Mouse (Mus musculus) embryonic facial prominence, embryonic 15.5 days (tissue): Measurements from ENCODE around the gene Cyp27b1. TPM values are rescaled to one million over a fixed set of nuclear protein-coding genes. Genes with fewer than 3 reads are reported as not detected.

Experiments used
- ATAC-seq: fragments of 200-750 bp; cut with Nextera tagmentation; 2 replicates; pipeline ENCODE4 v1.8.0; 2017; ENCODE audit warnings: low read depth, moderate TSS enrichment; ENCODE audit not compliant: insufficient number of reproducible peaks, low FRiP score, low TSS enrichment
- H3K27ac ChIP-seq: fragments of 300-500 bp; sonication (generic); replicated peaks from 2 replicates; pipeline ENCODE4 v1.5.1; 2015; ENCODE audit warnings: mild to moderate bottlenecking, inconsistent platforms
- H3K27me3 ChIP-seq: fragments of 300-500 bp; sonication (generic); 2 replicates; pipeline ENCODE4 v1.6.1; 2015; ENCODE audit warnings: inconsistent platforms
- H3K36me3 ChIP-seq: fragments of 300-500 bp; sonication (generic); 2 replicates; pipeline ENCODE4 v1.6.1; 2015; ENCODE audit warnings: mild to moderate bottlenecking, inconsistent platforms
- H3K4me1 ChIP-seq: fragments of 300-500 bp; sonication (generic); 2 replicates; pipeline ENCODE4 v1.6.1; 2015; ENCODE audit warnings: inconsistent platforms
- H3K4me2 ChIP-seq: fragments of 300-500 bp; sonication (generic); replicated peaks from 2 replicates; pipeline ENCODE4 v1.6.1; 2015; ENCODE audit warnings: mild to moderate bottlenecking, inconsistent platforms
- H3K4me3 ChIP-seq: fragments of 300-500 bp; sonication (generic); replicated peaks from 2 replicates; pipeline ENCODE4 v1.5.1; 2015; ENCODE audit warnings: mild to moderate bottlenecking, inconsistent platforms
- H3K9ac ChIP-seq: fragments of 300-500 bp; sonication (generic); 2 replicates; pipeline ENCODE4 v1.6.1; 2015; ENCODE audit warnings: inconsistent platforms
- H3K9me3 ChIP-seq: fragments of 300-500 bp; sonication (generic); replicated peaks from 2 replicates; pipeline ENCODE4 v1.6.1; 2016; ENCODE audit warnings: inconsistent platforms
- WGBS: fragments of 180-500 bp; shearing (Covaris S2); methylation state at CpG from one replicate; pipeline ENCODE4 v1.1.7; 2015; 5-methylcytosine and 5-hydroxymethylcytosine counted together
- polyA plus RNA-seq: library from polyadenylated mRNA; unstranded; fragments of >200 nt; fragmentation: Nextera tagmentation; extraction: Ambion mirVana; gene quantifications from 2 replicates; pipeline ENCODE4 v1.2.1, GENCODE M21; 2015

The Cyp27b1 gene
- polyA plus RNA-seq, 1 experiment from 2014 or later, result 0.13 TPM

DNA sequence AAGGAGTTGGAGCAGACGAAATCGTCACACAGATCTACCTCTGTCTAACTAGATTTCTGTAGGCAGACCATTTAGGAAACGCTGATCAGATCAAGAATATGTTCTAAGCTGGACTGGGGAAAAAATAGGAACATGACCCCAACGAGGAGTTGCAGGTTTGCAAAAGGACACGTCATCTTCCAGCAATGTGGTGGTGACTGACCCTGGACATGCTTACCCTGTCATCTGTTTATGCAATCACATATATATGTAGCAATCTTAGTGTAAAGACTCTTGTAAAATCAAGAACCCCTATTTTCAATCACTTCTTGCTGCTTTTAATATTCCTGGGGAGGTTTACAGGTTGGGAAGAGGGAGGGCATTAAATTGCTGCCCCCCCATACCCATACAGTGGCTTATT is 14.5 kb downstream of the Cyp27b1 start:
- H3K9ac ChIP-seq, result no peak overlapping the region
- H3K4me3 ChIP-seq, result no peak overlapping the region
- H3K4me1 ChIP-seq, result peaks cover 33% of the 10 kb centered on the region
- no peak overlapping the region for H3K4me2 ChIP-seq
- no peaks in the 10 kb centered on the region for H3K27me3 ChIP-seq
- H3K27ac ChIP-seq, result peak overlapping the region; percentile 71; the same call in 1 of the 2 replicates
- ATAC-seq, result no peak
- WGBS, result 70% methylated on average over 5 of the region's 5 CpGs
- H3K36me3 ChIP-seq, result peaks cover 30% of the 10 kb centered on the region
- H3K9me3 ChIP-seq, result no peaks in the 10 kb centered on the region

DNA sequence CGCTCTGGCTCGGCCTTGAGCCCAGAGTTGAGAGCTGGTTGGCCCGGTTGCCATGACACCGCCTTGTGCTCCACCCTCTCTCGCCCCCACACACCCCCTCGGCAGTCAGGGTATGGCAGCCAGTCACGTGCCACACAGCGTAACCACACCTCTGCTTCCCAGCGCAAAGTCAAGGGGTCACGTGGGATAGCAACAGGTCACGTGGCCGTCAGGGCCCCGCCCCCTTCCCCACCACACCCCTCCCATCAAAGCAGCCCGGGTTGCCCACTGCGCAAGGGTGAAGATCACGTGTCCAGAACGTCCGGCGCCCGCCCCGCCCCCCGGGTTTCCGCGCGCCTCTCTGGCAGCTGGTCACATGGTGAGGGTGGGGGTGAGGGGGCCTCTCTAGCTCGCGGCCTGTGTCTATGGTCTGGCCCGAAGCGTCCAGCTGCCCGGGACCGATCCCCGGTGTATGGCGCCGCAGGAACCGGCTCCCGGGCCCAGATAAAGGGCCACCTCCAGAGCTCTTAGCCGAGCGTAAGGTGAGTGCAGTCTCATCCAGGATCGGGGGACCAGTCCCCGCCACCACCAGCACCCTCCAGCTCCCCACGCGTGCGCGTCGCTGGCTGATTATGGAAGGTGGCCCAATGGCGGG is 15.3 kb downstream of the Cyp27b1 start, which contains the start of gene Cdk4:
Gene Cdk4 (plus strand): TSS at position 296 of the 634 bp plus-strand sequence.
- H3K36me3 ChIP-seq, result peaks cover 37% of the 10 kb centered on the region
- H3K9ac ChIP-seq, result peak within 1 kb of the TSS; percentile 95
- peak within 1 kb of the TSS; percentile 84 for H3K4me3 ChIP-seq
- peak within 1 kb of the TSS; percentile 90 for H3K27ac ChIP-seq
- ATAC-seq, result peak; percentile 92
- H3K27me3 ChIP-seq, result no peaks in the 10 kb centered on the region
- H3K4me1 ChIP-seq, result peaks cover 31% of the 10 kb centered on the region
- WGBS, result under 1% methylated on average over 46 of the region's 46 CpGs
- H3K9me3 ChIP-seq, result no peaks in the 10 kb centered on the region
- H3K4me2 ChIP-seq, result peak within 1 kb of the TSS; percentile 66

DNA sequence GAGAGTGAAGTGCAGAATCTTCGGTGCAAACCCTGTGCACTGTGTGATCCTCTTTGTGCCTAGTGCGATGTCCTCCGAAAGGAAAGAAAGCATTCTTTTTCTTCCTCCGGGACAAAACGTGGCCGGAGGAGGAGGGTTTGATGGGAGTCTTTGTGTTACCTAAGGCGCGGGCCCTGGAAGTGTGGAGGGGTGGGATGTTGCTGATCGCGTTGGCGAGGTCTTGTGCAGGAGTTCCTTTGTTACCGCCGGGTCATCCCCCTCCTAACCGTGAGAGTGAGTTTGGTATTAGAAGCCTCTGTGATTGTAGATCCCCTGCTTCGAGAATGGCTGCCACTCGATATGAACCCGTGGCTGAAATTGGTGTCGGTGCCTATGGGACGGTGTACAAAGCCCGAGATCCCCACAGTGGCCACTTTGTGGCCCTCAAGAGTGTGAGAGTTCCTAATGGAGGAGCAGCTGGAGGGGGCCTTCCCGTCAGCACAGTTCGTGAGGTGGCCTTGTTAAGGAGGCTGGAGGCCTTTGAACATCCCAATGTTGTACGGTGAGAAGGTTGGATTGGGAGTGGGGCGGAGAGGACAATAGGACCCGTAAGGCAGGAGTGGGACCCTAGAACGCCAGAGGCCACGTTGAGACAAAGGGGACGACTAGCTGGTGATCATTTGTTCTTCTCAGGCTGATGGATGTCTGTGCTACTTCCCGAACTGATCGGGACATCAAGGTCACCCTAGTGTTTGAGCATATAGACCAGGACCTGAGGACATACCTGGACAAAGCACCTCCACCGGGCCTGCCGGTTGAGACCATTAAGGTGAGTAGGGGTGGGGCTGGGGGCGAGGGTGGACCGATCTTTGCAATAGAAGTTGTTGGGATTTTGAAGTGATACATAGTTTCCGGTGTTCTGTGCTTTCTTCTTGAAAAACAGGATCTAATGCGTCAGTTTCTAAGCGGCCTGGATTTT is 16.1 kb downstream of the Cyp27b1 start:
- Histone ChIP-seq H3K4me1 (peaks cover 31% of the 10 kb centered on the region), H3K36me3 (peaks cover 41% of the 10 kb centered on the region), H3K4me3 (peak overlapping the region; percentile 84), H3K9me3 (no peaks in the 10 kb centered on the region), H3K27ac (peak overlapping the region; percentile 90), H3K27me3 (no peaks in the 10 kb centered on the region), H3K9ac (peak overlapping the region; percentile 95), H3K4me2 (peak overlapping the region; percentile 66)
- 8% methylated on average over 37 of the region's 37 CpGs for WGBS
- ATAC-seq, result no peak

DNA sequence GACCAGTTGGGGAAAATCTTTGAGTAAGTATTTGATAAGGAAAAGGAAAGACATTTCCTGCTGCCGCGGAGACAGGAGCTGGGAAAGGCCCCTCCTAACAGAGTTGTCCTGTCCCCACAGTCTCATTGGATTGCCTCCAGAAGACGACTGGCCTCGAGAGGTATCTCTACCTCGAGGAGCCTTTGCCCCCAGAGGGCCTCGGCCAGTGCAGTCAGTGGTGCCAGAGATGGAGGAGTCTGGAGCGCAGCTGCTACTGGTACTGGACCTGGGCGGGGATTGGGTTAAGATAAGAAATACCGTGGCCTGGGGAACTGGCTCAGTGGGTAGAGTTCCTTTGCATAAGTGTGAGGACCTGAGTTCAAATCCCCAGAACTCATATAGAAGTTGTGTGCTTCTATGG is 17.9 kb downstream of the Cyp27b1 start:
- Histone ChIP-seq H3K4me2 (no peak overlapping the region), H3K4me1 (peaks cover 32% of the 10 kb centered on the region), H3K9me3 (no peaks in the 10 kb centered on the region), H3K27me3 (no peaks in the 10 kb centered on the region), H3K36me3 (peaks cover 41% of the 10 kb centered on the region), H3K27ac (no peak overlapping the region), H3K4me3 (no peak overlapping the region), H3K9ac (no peak overlapping the region)
- ATAC-seq, result no peak
- WGBS, result 85% methylated on average over 9 of the region's 9 CpGs

DNA sequence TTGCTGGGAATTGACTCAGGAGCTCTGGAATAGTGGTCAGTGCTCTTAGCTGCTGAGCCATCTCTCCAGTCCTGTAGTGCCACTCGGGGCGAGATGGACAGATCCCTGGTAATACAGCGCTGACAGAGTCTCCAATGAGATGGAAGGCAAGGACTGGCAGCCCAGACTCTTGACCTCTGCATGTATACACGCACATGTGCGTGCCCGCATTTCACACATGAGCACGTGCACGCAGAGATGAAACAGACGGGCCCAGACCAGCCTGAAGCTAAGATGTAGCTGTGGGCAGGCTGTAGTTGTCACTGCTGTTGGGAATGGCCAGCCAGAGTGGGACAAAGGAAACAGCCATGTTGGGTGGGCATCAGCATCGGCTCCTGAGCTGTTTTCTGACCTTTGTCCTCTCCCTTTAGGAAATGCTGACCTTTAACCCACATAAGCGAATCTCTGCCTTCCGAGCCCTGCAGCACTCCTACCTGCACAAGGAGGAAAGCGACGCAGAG is 18.5 kb downstream of the Cyp27b1 start:
- Histone ChIP-seq H3K4me1 (peaks cover 36% of the 10 kb centered on the region), H3K27ac (no peak overlapping the region), H3K27me3 (no peaks in the 10 kb centered on the region), H3K9ac (no peak overlapping the region), H3K4me2 (no peak overlapping the region), H3K4me3 (no peak overlapping the region), H3K9me3 (no peaks in the 10 kb centered on the region), H3K36me3 (peaks cover 41% of the 10 kb centered on the region)
- no peak for ATAC-seq
- 84% methylated on average over 14 of the region's 14 CpGs for WGBS

DNA sequence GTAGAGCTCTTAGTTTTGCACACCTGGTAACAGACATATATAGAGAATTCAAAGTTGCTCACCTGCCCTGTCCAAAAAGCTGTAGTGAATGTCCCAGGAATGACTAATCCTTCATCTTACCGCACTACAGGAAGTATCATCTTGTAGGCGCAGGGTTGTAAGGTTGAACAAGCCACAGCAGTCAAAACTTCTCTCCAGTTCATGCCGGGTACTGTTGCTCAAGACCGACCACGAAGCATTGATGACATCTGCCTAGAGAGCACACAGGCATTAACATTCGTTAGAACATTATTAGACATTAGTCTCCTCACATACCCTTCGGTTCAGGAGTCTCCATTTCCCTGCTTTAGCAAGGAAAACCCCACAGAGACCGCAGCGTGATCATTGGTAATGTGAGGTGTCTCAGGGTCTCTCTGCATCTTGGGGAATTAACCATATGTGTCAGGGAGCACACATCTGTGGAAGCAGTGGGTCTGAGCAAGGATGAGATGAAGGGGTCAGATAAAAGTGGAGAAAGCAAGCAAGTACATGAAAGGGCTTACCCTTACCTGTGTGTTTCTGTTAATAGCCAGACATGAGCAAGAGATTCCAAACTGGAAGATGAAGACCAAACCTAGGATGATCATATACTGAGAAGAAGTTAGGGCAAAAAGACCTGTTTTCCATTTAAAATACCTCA is 20.4 kb downstream of the Cyp27b1 start:
- peak overlapping the region; percentile 67 for H3K4me2 ChIP-seq
- peaks cover 32% of the 10 kb centered on the region for H3K4me1 ChIP-seq
- peaks cover 41% of the 10 kb centered on the region for H3K36me3 ChIP-seq
- WGBS, result 68% methylated on average over 9 of the region's 9 CpGs
- H3K9me3 ChIP-seq, result no peaks in the 10 kb centered on the region
- H3K27me3 ChIP-seq, result no peaks in the 10 kb centered on the region
- H3K4me3 ChIP-seq, result peak overlapping the region; percentile 73
- H3K9ac ChIP-seq, result peak overlapping the region; percentile 59; the same call in 1 of the 2 replicates
- H3K27ac ChIP-seq, result peak overlapping the region; percentile 95
- no peak for ATAC-seq

DNA sequence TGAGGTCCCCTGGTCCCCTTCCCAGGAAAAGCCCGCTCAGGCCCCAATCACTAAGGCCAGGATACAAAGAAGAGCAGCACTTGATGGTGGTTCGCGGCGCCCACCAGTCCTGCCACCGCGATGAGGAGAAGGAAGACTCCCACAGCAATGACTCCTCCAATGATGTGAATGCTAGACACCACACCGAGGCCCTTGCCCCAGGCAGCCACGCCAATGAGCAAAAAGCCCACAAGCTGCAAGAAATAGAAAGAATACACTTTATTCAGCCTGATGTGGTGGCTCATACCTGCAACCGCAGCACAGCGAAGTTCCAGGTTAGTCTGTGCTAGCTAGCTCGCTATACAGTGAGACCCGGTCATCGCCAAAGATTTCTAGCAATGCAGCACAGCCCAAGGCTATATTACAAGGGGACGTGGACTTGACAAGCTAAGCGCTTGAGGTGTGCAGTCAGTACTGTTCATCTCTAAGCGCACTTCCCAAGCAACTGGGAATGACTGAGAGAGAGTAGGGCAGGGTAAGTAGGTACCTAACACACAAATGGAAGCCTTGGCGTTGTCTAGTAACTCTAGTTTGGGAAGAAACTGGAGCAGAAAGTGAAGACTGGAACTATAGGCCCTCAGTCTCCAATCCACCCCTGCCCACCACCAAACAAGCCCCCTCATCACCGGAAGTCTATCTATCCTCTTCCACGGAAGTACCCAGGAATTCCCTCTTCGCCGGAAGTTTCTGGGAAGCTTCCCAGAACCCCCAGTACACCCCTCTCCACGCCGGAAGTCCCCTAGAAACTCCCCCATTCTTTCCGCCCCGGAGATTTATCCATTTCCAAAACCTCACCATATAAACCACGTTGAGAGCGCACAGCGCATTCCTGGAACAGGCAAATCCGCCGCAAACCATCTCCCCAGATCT is 21.5 kb downstream of the Cyp27b1 start:
- H3K36me3 ChIP-seq, result peaks cover 41% of the 10 kb centered on the region
- 7% methylated on average over 30 of the region's 30 CpGs for WGBS

DNA sequence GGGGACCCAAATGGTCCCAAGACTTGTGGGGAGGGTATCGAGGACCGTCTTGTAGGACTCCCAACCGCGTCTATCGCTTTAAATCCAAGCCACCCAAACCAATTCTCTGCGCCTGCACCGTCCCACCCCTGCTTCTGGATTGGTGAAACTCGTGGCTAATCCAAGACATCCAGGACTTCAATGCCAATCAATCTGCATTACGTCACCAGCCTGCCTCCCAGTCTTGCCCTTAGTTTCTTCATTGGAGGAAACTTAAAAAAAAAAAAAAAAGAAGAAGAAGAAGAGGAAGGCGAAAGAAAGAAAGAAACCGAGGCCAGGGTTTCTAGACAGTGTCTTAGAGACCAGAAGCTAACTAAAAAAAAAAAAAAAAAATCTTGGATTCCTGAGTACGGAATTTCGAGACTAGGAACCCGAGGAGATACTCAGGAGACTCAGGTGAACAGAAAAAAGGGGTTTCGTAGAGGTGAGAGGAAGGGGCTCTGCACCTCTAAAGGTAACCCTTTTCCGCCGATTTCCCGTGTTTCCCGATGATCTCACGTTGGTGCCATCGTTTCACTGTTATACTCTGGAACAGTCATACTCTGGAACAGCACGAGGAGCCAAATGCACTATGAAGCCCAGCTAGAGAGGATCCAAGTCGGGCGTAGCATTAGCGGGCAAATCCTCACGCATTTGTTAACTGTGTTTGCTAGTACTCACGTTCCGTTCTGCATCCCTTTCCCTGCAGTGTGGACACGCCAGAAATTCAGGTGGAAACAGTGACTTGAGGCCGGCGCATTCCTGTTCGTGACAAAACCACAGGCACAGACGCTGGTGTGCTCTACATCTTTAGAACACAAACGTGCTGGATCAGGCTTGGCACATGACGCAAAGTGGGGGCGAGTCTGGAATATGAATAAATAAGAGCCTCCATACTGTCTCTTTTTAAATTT is 22.4 kb downstream of the Cyp27b1 start, which contains the start of gene Tspan31:
Gene Tspan31 (minus strand): TSS at position 75 of the 932 bp plus-strand sequence.
- peaks cover 3% of the 10 kb centered on the region for H3K27me3 ChIP-seq
- peaks cover 24% of the 10 kb centered on the region for H3K4me1 ChIP-seq
- H3K4me2 ChIP-seq, result peak within 1 kb of the TSS; percentile 67
- no peaks in the 10 kb centered on the region for H3K9me3 ChIP-seq
- H3K27ac ChIP-seq, result peak within 1 kb of the TSS; percentile 95
- peak; percentile 93 for ATAC-seq
- H3K4me3 ChIP-seq, result peak within 1 kb of the TSS; percentile 73
- peaks cover 33% of the 10 kb centered on the region for H3K36me3 ChIP-seq
- under 1% methylated on average over 36 of the region's 36 CpGs for WGBS
- peak within 1 kb of the TSS; percentile 59 for H3K9ac ChIP-seq

More for the DNA sequence above, 21.5 kb downstream of the Cyp27b1 start:
- H3K9me3 ChIP-seq, result no peaks in the 10 kb centered on the region
- H3K9ac ChIP-seq, result peak overlapping the region; percentile 59
- H3K27ac ChIP-seq, result peak overlapping the region; percentile 95
- no peaks in the 10 kb centered on the region for H3K27me3 ChIP-seq
- peak overlapping the region; percentile 67 for H3K4me2 ChIP-seq
- H3K4me3 ChIP-seq, result peak overlapping the region; percentile 73
- H3K4me1 ChIP-seq, result peaks cover 30% of the 10 kb centered on the region
- peak; percentile 58 for ATAC-seq

DNA sequence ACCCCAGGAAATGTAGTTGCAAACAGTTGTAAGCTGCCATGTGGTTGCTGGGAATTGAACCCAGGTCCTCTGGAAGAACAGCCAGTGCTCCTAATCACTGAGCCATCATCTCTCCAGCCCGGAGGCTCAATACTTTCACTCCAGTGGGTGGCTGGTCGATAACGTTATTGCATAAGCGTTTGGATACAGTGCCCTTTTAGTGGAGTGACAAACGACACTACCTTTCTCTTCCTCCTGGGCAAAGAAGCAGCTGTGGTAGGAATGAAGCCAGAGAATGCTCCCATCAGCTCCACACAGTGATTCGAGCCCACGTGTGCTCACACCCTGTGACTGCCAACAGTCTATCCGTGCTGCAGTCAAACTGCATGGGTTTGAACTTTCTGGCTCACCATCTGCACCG is 23.2 kb downstream of the Cyp27b1 start:
- H3K4me2 ChIP-seq, result peak overlapping the region; percentile 67
- peak overlapping the region; percentile 73 for H3K4me3 ChIP-seq
- H3K36me3 ChIP-seq, result peaks cover 26% of the 10 kb centered on the region
- no peak overlapping the region for H3K27ac ChIP-seq
- no peak overlapping the region for H3K9ac ChIP-seq
- ATAC-seq, result no peak
- WGBS, result 74% methylated on average over 9 of the region's 9 CpGs
- peaks cover 24% of the 10 kb centered on the region for H3K4me1 ChIP-seq
- H3K27me3 ChIP-seq, result peaks cover 6% of the 10 kb centered on the region
- H3K9me3 ChIP-seq, result no peaks in the 10 kb centered on the region
